Mouse (Mus musculus) stomach, postnatal 0 days (tissue): ENCODE data around the gene Dcaf8. TPM values are rescaled to one million over a fixed set of nuclear protein-coding genes. Genes with fewer than 3 reads are reported as not detected.

Source experiments
- ATAC-seq: fragments of 200-750 bp; cut with Nextera tagmentation; 2 replicates; pipeline ENCODE4 v1.8.0; 2017; ENCODE audit not compliant: low FRiP score, low TSS enrichment
- DNase-seq: peaks from one replicate; pipeline ENCODE4 v3.0.0-alpha.2; 2016; ENCODE audit warnings: low spot score
- H3K27ac ChIP-seq: fragments of 300-500 bp; sonication (generic); replicated peaks from 2 replicates; pipeline ENCODE4 v1.5.1; 2014; ENCODE audit warnings: mild to moderate bottlenecking, control low read depth
- H3K27me3 ChIP-seq: fragments of 300-500 bp; sonication (generic); 2 replicates; pipeline ENCODE4 v1.6.1; 2014; ENCODE audit warnings: low read length; ENCODE audit not compliant: control insufficient read depth, insufficient read depth
- H3K36me3 ChIP-seq: fragments of 300-500 bp; sonication (generic); 2 replicates; pipeline ENCODE4 v1.6.1; 2014; ENCODE audit warnings: low read length, mixed read lengths; ENCODE audit not compliant: control insufficient read depth, insufficient read depth
- H3K4me1 ChIP-seq: fragments of 300-500 bp; sonication (generic); replicated peaks from 2 replicates; pipeline ENCODE4 v1.6.1; 2014; ENCODE audit warnings: antibody characterized with exemption; ENCODE audit not compliant: control insufficient read depth, insufficient read depth
- H3K4me2 ChIP-seq: fragments of 300-500 bp; sonication (generic); replicated peaks from 2 replicates; pipeline ENCODE4 v1.6.1; 2014; ENCODE audit warnings: low read depth, mild to moderate bottlenecking, control low read depth, moderate library complexity
- H3K4me3 ChIP-seq: fragments of 300-500 bp; sonication (generic); 2 replicates; pipeline ENCODE4 v1.5.1; 2014; ENCODE audit warnings: low read depth, low read length, control low read depth
- H3K9ac ChIP-seq: fragments of 300-500 bp; sonication (generic); 2 replicates; pipeline ENCODE4 v1.6.1; 2014; ENCODE audit warnings: mild to moderate bottlenecking, low read length, control low read depth, mixed read lengths
- H3K9me3 ChIP-seq: fragments of 300-500 bp; sonication (generic); 2 replicates; pipeline ENCODE4 v1.6.1; 2016; ENCODE audit warnings: low read length; ENCODE audit not compliant: control insufficient read depth
- CTCF ChIP-seq: IDR thresholded peaks from 2 replicates; pipeline ENCODE4 v1.5.1; 2016; ENCODE audit warnings: antibody characterized with exemption, low read depth, mild to moderate bottlenecking, moderate library complexity
- EP300 ChIP-seq: optimal IDR thresholded peaks from 2 replicates; pipeline ENCODE3; 2016; ENCODE audit warnings: antibody characterized with exemption
- WGBS: fragments of 180-500 bp; shearing (Covaris S2); extraction: QIAGEN DNeasy Blood & Tissue Kit; methylation state at CpG from one replicate; pipeline ENCODE4 v1.1.7; 2014; 5-methylcytosine and 5-hydroxymethylcytosine counted together
- polyA plus RNA-seq: library from polyadenylated mRNA; unstranded; fragments of >200 nt; fragmentation: Nextera tagmentation; extraction: Ambion mirVana; gene quantifications from 2 replicates; pipeline ENCODE4 v1.2.1, GENCODE M21; 2015

Dcaf8 gene
- polyA plus RNA-seq, 1 experiment from 2014 or later = 57.0 TPM

DNA sequence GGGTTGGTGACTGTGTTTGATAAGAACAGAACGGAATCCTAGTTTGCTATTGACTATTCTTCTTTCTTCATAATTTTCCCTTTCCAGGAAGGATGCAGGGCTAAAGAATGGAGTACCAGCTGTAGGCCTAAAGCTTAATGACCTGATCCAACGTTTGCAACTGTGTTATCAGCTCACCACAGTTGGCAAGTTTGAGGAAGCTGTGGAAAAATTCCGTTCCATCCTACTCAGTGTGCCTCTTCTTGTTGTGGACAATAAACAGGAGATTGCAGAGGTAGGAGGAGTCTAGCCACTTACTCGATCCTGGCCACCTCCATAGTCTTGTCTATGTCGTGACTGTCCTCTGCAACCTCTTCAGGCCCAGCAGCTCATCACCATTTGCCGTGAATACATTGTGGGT is 28.8 kb upstream of the Dcaf8 start:
- Histone ChIP-seq H3K4me3 (no peak overlapping the region), H3K9ac (no peak overlapping the region), H3K27me3 (no peaks in the 10 kb centered on the region), H3K4me2 (no peak overlapping the region), H3K4me1 (no peaks in the 10 kb centered on the region), H3K27ac (no peak overlapping the region), H3K36me3 (peaks cover 51% of the 10 kb centered on the region), H3K9me3 (no peaks in the 10 kb centered on the region)
- no peak for TF ChIP-seq EP300
- TF ChIP-seq CTCF = no peak
- 78% methylated on average over 6 of the region's 6 CpGs for WGBS
- ATAC-seq (no peak), DNase-seq (no peak)

DNA sequence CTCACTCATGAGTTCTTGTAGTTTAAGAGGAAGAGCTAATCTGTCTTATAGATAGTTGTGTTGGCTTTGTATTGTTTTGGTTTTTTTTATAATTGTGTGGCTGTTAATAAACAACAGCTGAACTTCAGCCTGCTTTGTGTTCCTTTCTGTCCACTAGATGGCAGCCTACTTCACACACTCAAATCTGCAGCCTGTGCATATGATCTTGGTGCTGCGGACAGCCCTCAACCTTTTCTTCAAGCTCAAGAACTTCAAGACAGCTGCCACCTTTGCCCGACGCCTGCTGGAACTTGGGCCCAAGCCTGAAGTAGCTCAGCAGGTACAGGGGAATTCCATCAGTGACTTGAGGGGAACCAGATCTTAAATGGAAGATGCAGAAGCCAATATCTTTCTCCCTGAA is 28.2 kb upstream of the Dcaf8 start:
- H3K4me3 ChIP-seq = no peak overlapping the region
- no peaks in the 10 kb centered on the region for H3K9me3 ChIP-seq
- H3K36me3 ChIP-seq = peaks cover 45% of the 10 kb centered on the region
- no peaks in the 10 kb centered on the region for H3K4me1 ChIP-seq
- TF ChIP-seq EP300 (no peak), CTCF (peak; percentile 85)
- ATAC-seq (peak; percentile 62; the same call in 1 of the 2 replicates), DNase-seq (peak; percentile 28)
- H3K4me2 ChIP-seq = no peak overlapping the region
- H3K9ac ChIP-seq = no peak overlapping the region
- H3K27ac ChIP-seq = no peak overlapping the region
- no peaks in the 10 kb centered on the region for H3K27me3 ChIP-seq
- 34% methylated on average over 3 of the region's 3 CpGs for WGBS

- WGBS = 69% methylated on average over 2 of the region's 2 CpGs
- Histone ChIP-seq H3K4me3 (no peak overlapping the region), H3K27me3 (no peaks in the 10 kb centered on the region), H3K9ac (no peak overlapping the region), H3K36me3 (peaks cover 31% of the 10 kb centered on the region), H3K27ac (no peak overlapping the region), H3K4me2 (no peak overlapping the region), H3K9me3 (no peaks in the 10 kb centered on the region), H3K4me1 (peaks cover 5% of the 10 kb centered on the region; the same call in 1 of the 2 replicates)
- no peak for ATAC-seq
- DNase-seq = no peak
- TF ChIP-seq CTCF = no peak
- no peak for TF ChIP-seq EP300
These were observed 25.2 kb upstream of the Dcaf8 start for GRCm38 (mm10) chr1:172122671-172123070.

- TF ChIP-seq EP300 (no peak), CTCF (no peak)
- Histone ChIP-seq H3K36me3 (peaks cover 22% of the 10 kb centered on the region), H3K4me3 (no peak overlapping the region), H3K27ac (no peak overlapping the region), H3K9ac (no peak overlapping the region), H3K4me2 (no peak overlapping the region), H3K4me1 (peaks cover 6% of the 10 kb centered on the region; the same call in 1 of the 2 replicates), H3K27me3 (no peaks in the 10 kb centered on the region), H3K9me3 (no peaks in the 10 kb centered on the region)
- WGBS = 79% methylated on average over 6 of the region's 6 CpGs
- ATAC-seq (no peak), DNase-seq (no peak)
These were observed 23.3 kb upstream of the Dcaf8 start for GRCm38 (mm10) chr1:172124572-172124971.

DNA sequence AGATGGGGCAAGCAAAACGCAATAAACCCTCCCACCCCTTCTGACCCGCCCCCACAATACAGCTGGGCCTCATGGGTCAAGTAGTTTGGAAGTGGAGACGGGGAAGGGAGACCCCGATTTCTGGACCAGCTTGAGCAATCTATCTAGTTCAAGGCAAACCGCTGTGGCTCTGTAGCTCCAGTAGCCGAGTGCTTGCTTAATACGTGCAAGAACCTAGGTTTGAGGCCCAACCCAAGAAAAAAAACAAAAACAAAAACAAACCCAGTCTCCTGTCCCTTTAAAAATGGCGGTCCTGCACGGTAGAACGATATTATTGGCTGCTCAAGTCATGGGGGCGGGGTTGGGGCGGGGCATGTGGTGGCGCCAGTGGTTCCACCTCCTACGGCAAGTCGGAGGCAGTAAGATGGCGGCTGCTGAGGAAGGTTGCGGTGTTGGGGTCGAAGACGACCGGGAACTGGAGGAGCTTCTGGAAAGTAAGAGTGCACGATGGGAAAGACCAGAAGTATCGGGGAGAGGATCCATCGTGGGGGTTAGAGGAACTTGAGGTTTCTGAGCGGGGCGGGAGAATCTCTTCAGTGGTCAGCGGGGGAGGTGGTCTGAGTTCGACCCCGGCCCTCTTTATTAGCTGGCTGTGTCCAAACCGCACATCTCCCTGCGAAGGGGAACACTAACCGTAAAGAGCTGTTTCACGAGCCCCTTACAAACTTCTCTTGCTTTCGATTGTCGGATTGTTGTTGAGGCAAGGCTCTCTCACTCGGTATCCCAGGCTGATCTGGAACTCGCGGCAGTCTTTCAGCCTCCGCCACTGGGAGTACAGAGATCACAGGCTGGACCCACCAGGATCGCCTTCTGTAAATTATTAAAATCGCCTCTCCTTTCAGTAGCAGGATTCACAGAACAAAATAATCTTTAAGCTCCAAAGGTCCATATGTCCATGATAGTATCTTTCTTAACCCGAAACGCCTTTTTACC is 21.2 kb upstream of the Dcaf8 start, which contains the start of gene Pex19:
Gene Pex19, plus strand, starts transcription at position 380 of the 972 bp plus-strand sequence.
- Histone ChIP-seq H3K9ac (peak within 1 kb of the TSS; percentile 93), H3K4me2 (peak within 1 kb of the TSS; percentile 78)
- peak; percentile 93 for ATAC-seq

More for the DNA sequence above, 21.2 kb upstream of the Dcaf8 start, which contains the start of gene Pex19:
- Histone ChIP-seq H3K27me3 (no peaks in the 10 kb centered on the region), H3K4me3 (peak within 1 kb of the TSS; percentile 86), H3K9me3 (no peaks in the 10 kb centered on the region), H3K27ac (peak within 1 kb of the TSS; percentile 81), H3K36me3 (peaks cover 11% of the 10 kb centered on the region), H3K4me1 (peaks cover 6% of the 10 kb centered on the region; the same call in 1 of the 2 replicates)
- 1% methylated on average over 42 of the region's 42 CpGs for WGBS
- DNase-seq = peak; percentile 95
- TF ChIP-seq CTCF = no peak
- TF ChIP-seq EP300 = no peak
